Mouse (Mus musculus): ENCODE data around the gene Rhbdd1. TPM values are rescaled to one million over a fixed set of nuclear protein-coding genes. Genes with fewer than 3 reads are reported as not detected.

The Rhbdd1 gene
- total and polyA plus RNA-seq, 3 experiments, result 12.6 to 21.8 (median 19.8) TPM

DNA sequence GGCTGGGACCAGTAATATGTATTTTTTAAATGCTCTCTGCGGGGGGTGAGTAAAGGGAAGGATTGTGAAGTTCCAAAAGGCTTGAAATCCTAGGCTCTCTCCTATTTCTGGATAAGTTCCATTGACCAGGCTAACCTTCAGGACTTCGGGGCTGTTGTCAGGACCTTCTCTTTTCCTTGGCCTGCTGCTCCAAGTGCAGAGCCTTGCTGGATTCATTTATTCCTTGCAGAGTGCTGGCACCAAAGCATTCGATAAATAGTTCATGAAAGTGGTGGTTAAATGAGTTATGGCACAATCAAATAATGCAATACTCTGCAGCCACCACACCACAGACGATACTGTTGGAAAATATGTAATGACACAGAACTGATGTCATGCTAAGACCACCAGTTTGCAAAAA lies 143.1 kb downstream of the Rhbdd1 start:
- no peak overlapping the region for H3K4me2 ChIP-seq (ENCODE audit: insufficient read depth, low read depth, poor library complexity, severe bottlenecking)
- TF ChIP-seq EP300 (IDR thresholded peaks at IDR 0.05; ENCODE audit: low read length) (no peak), CHD2 (IDR thresholded peaks at IDR 0.05; ENCODE audit: low read length) (no peak), RAD21 (IDR thresholded peaks at IDR 0.05; ENCODE audit: low read depth, low read length) (no peak), IRF4 (IDR thresholded peaks at IDR 0.05; ENCODE audit: low read depth, low read length) (no peak), UBTF (IDR thresholded peaks at IDR 0.05; ENCODE audit: low read depth, low read length) (no peak), E2F4 (IDR thresholded peaks at IDR 0.05; ENCODE audit: insufficient replicate concordance, low read depth, low read length) (no peak), NELFE (IDR thresholded peaks at IDR 0.05; ENCODE audit: low read depth, low read length) (no peak), MAZ (IDR thresholded peaks at IDR 0.05; ENCODE audit: low read depth, low read length) (no peak)
- H3K27me3 ChIP-seq (replicated peaks), result no peaks in the 10 kb centered on the region
- H3K9me3 ChIP-seq (replicated peaks; ENCODE audit: low read length), result no peaks in the 10 kb centered on the region
- dilution Hi-C loops (cut with MboI; ENCODE audit: extremely low pct_ligation_motif_present, extremely low pct_unique_long_range_greater_than_20kb, low sequenced_read_pairs), result no loop called here
- H3K36me3 ChIP-seq (replicated peaks in 1 of 2; ENCODE audit: control insufficient read depth in 1 of 2, insufficient read depth in 1 of 2, low read length in 1 of 2), result no peaks in the 10 kb centered on the region
- no peak overlapping the region for H3K4me3 ChIP-seq (replicated peaks in 1 of 3; ENCODE audit: low read depth in 2 of 3, low read length in 2 of 3, poor library complexity in 1 of 3)
- H3K9ac ChIP-seq (ENCODE audit: insufficient read depth, low read depth), result no peak overlapping the region
- H3K79me2 ChIP-seq (replicated peaks; ENCODE audit: control insufficient read depth, extremely low read depth, insufficient read depth, poor library complexity, severe bottlenecking), result no peaks in the 10 kb centered on the region
- H3K4me1 ChIP-seq (ENCODE audit: control insufficient read depth in 1 of 2, insufficient read depth in 2 of 2), result no peaks in the 10 kb centered on the region
- in situ Hi-C loops (cut with MboI; ENCODE audit: low pct_ligation_motif_present, low pct_unique_long_range_greater_than_20kb, low sequenced_read_pairs), result no loop called here
- DNase-seq (ENCODE audit: extremely low read depth), result no peak
- H3K27ac ChIP-seq (ENCODE audit: insufficient read depth, low read depth), result no peak overlapping the region

DNA sequence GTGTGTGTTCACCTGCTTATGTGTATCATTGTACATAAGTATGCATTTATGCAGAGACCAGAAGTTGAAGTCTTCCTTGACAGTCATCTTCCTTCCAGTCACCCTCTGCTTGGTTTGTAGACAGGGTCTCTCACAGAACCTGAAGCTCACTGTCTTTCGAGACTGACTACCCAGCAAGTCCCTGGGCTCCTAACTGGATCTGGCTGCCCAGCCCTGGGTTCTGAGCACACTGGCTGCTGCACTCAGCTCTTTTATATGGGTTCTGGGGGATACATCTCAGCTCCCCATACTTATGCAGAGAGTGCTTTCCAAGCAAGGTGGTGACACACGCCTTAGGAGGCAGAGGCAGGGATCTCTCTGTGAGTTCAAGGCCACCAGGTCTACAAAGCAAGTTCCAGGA lies 143.7 kb downstream of the Rhbdd1 start:
- dilution Hi-C loops (cut with MboI; ENCODE audit: extremely low pct_ligation_motif_present, extremely low pct_unique_long_range_greater_than_20kb, low sequenced_read_pairs) (no loop called here), in situ Hi-C loops (cut with MboI; ENCODE audit: low pct_ligation_motif_present, low pct_unique_long_range_greater_than_20kb, low sequenced_read_pairs) (no loop called here)
- Histone ChIP-seq H3K36me3 (replicated peaks in 1 of 2; ENCODE audit: control insufficient read depth in 1 of 2, insufficient read depth in 1 of 2, low read length in 1 of 2) (no peaks in the 10 kb centered on the region), H3K27me3 (replicated peaks) (no peaks in the 10 kb centered on the region), H3K4me3 (replicated peaks in 1 of 3; ENCODE audit: low read depth in 2 of 3, low read length in 2 of 3, poor library complexity in 1 of 3) (no peak overlapping the region), H3K9ac (ENCODE audit: insufficient read depth, low read depth) (no peak overlapping the region), H3K27ac (ENCODE audit: insufficient read depth, low read depth) (no peak overlapping the region), H3K4me2 (ENCODE audit: insufficient read depth, low read depth, poor library complexity, severe bottlenecking) (no peak overlapping the region), H3K4me1 (ENCODE audit: control insufficient read depth in 1 of 2, insufficient read depth in 2 of 2) (no peaks in the 10 kb centered on the region), H3K79me2 (replicated peaks; ENCODE audit: control insufficient read depth, extremely low read depth, insufficient read depth, poor library complexity, severe bottlenecking) (no peaks in the 10 kb centered on the region), H3K9me3 (replicated peaks; ENCODE audit: low read length) (no peaks in the 10 kb centered on the region)
- DNase-seq (ENCODE audit: extremely low read depth), result no peak
- TF ChIP-seq JUND (conservative IDR thresholded peaks at IDR 0.05; ENCODE audit: low read depth, low read length) (no peak), HCFC1 (IDR thresholded peaks at IDR 0.05; ENCODE audit: low read depth, low read length) (no peak), JUN (IDR thresholded peaks at IDR 0.05; ENCODE audit: insufficient read depth, low read depth, low read length) (no peak), PAX5 (IDR thresholded peaks at IDR 0.05; ENCODE audit: low read length) (no peak), UBTF (IDR thresholded peaks at IDR 0.05; ENCODE audit: low read depth, low read length) (no peak), ZNF384 (IDR thresholded peaks at IDR 0.05; ENCODE audit: low read depth, low read length) (no peak), NRF1 (IDR thresholded peaks at IDR 0.05; ENCODE audit: low read depth, low read length) (no peak), EP300 (IDR thresholded peaks at IDR 0.05; ENCODE audit: low read length) (no peak), BHLHE40 (IDR thresholded peaks at IDR 0.05; ENCODE audit: low read depth, low read length) (no peak), ZC3H11A (IDR thresholded peaks at IDR 0.05; ENCODE audit: low read depth, low read length) (no peak), RCOR1 (conservative IDR thresholded peaks at IDR 0.05; ENCODE audit: low read depth, low read length) (no peak), IRF4 (IDR thresholded peaks at IDR 0.05; ENCODE audit: low read depth, low read length) (no peak), TBP (conservative IDR thresholded peaks at IDR 0.05; ENCODE audit: low read depth, low read length) (no peak), POLR2AphosphoS2 (IDR thresholded peaks at IDR 0.05; ENCODE audit: low read depth, low read length) (no peak), USF2 (conservative IDR thresholded peaks at IDR 0.05; ENCODE audit: low read depth, low read length) (no peak), RAD21 (IDR thresholded peaks at IDR 0.05; ENCODE audit: low read depth, low read length) (no peak)
